Mouse (Mus musculus) neural tube, postnatal 0 days (tissue): ENCODE results near the gene Aldh5a1. TPM values are rescaled to one million over a fixed set of nuclear protein-coding genes. Genes with fewer than 3 reads are reported as not detected.

ENCODE experiments used
- polyA plus RNA-seq: library from polyadenylated mRNA; unstranded; fragments of >200 nt; fragmentation: Nextera tagmentation; extraction: Ambion mirVana; gene quantifications from 2 replicates; pipeline ENCODE4 v1.2.1, GENCODE M21; 2015

Aldh5a1 gene
- 18.9 and 20.0 TPM in 2 replicates for polyA plus RNA-seq

GRCm38 (mm10) chr13:24937108-24937838 is at the start of gene Aldh5a1:
TSS of gene Aldh5a1 (minus strand) at chr13:24937661.

GRCm38 (mm10) chr13:24942512-24943282 is 5.2 kb upstream of the Aldh5a1 start, which contains the start of gene Gpld1:
TSS of gene Gpld1 (plus strand) at chr13:24943152.

Other genes starting within 250 kb of the Aldh5a1 start
- not detected in 2 replicates for gene Armh2, start 196.4 kb downstream of the Aldh5a1 start, polyA plus RNA-seq
- gene Gmnn, start 175.7 kb downstream of the Aldh5a1 start, polyA plus RNA-seq, result 13.3 and 14.0 TPM in 2 replicates
- 16.6 and 18.7 TPM in 2 replicates for gene BC005537, start 136.0 kb downstream of the Aldh5a1 start, polyA plus RNA-seq
- 76.4 and 85.4 TPM in 2 replicates for gene Acot13, start 106.1 kb downstream of the Aldh5a1 start, polyA plus RNA-seq
- 29.5 TPM in 2 replicates for gene Tdp2, start 106.0 kb downstream of the Aldh5a1 start, polyA plus RNA-seq
- gene D130043K22Rik, start 92.5 kb downstream of the Aldh5a1 start, polyA plus RNA-seq, result 6.2 and 7.8 TPM in 2 replicates
- 3.1 and 3.6 TPM in 2 replicates for gene Gpld1, start 5.5 kb upstream of the Aldh5a1 start, polyA plus RNA-seq
- gene Mrs2, start 82.7 kb upstream of the Aldh5a1 start, polyA plus RNA-seq, result 12.9 and 16.1 TPM in 2 replicates
- 2.5 and 4.1 TPM in 2 replicates for gene Dcdc2a, start 118.3 kb upstream of the Aldh5a1 start, polyA plus RNA-seq